Mouse (Mus musculus) left cerebral cortex, adult 8-10 months (tissue): Measurements from ENCODE around the gene Hmmr. TPM values are rescaled to one million over a fixed set of nuclear protein-coding genes. Genes with fewer than 3 reads are reported as not detected.
A peak's percentile ranks its signal among the peaks of the same experiment; 100 is the strongest.

Source experiments
- DNase-seq, 2 experiments: peaks; one replicate each; pipeline ENCODE4 v3.0.0; 2022; ENCODE audit warnings: low spot score in 2 of 2
- total RNA-seq, 4 experiments: library from RNA; stranded (reverse); gene quantifications; 2 replicates each; pipeline ENCODE4 v1.2.4; 2022

The Hmmr gene
- total RNA-seq, 4 experiments from 2014 or later: 0.32 to 0.49 (median 0.42) TPM

- no peak for DNase-seq
Observed at GRCm38 (mm10) chr11:40695103-40695502, 38.1 kb downstream of the Hmmr start, which contains the start of gene Mat2b. Mat2b (minus strand) TSS chr11:40695203.

- DNase-seq: peak; percentile 26 to 35
Observed at GRCm38 (mm10) chr11:40694311-40695087, 38.7 kb downstream of the Hmmr start.

- DNase-seq: peak in 1 of 2 experiments; percentile 63
Observed at GRCm38 (mm10) chr11:40693366-40693951, 39.8 kb downstream of the Hmmr start.

GRCm38 (mm10) chr11:40692511-40693365 is 40.5 kb downstream of the Hmmr start:
- peak; percentile 85 to 90 for DNase-seq

GRCm38 (mm10) chr11:40692101-40692509 is 41.1 kb downstream of the Hmmr start:
- no peak for DNase-seq

GRCm38 (mm10) chr11:40690444-40691127 is 42.6 kb downstream of the Hmmr start:
- DNase-seq: no peak

DNA sequence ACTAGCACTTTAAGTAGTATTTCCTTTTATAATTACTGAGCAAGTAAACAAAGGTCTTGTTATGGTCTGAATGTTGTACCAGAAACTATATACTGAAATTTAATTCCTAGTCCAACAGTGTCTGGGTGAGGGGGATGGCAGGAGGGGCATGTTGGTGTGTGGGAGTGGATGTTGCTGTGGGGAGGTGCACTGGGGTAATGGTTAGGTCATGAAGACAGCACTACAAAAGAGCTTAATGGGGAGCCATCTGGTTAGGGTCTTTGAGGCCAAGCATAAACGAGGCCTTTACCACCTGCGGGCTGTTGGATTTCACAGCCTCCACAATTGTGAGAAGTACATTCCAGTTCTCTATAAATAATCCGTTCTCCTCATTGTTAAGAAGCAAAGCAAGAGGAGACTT is 49.9 kb downstream of the Hmmr start:
- DNase-seq: no peak

DNA sequence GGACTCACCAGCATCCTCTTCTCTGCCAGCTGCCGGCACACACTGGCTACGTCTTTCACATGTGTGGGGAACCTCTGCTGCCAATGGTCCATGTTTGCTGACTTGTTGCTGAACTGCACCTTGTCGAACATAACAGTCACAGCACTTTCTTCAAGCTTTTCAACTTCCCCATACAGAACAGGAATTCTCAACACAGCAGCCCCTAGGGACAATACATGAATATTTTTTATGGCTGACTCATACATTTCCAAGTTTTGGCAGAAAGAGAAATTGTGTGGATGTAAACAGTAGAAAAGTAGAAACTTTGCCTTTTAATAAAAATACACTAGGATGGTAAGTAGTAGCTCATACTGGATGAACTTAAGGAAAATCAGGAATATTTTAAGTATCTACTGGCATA is 50.8 kb downstream of the Hmmr start:
- DNase-seq: no peak

DNA sequence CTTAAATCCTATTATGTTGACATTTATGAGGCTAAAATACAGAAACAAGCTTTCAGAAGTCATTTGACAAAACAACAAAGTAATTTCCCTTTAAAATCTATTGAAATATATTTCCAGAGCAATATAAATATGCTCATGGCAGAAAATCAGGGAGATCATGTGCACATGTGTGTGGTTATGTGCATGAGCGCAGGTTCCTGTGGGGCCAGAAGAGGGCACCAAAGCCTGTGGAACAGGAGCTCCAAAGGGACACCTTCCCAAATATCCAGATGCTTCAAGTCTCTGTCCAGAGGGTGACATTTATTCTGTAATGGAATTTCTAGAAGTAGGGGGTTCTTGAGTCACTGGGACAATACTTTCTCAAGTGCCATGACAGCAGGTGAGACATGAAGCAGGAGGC is 56.1 kb downstream of the Hmmr start:
- no peak for DNase-seq

DNA sequence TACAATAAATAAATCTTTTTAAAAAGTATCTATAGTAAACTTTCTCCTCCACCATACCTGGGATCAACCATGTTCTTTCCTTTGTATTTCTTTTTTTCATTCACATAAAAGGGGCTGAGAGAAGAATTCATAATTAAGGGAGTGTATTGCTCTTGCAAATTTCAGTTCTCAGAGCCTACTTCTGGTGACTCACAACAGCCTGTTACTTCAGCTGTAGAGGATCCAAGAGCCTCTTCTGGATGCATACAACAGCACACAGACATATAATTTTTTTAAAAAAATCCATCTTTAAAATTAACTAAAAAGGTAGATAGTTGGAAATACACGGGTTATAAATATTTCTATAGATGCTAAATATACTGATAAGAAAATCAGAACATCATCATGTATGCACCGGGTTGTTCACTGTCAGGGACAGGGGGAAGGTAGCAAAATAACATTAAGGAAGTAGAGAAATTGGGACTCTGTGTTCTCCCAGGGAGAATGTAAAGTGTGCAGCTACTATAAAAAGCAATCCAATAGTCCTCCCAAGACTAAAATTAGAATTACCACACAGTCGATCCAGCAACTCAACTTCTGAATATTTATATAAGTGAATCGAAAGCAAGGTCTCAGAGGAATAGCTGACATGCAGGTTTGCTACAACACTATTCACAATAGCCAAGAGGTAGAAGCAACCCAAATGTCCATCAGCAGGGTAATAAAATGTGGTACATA is 58.0 kb downstream of the Hmmr start:
- no peak for DNase-seq

Other genes with a start within 250 kb of the Hmmr start
- 100 to 1,000 TPM; 149 to 173 (median 160) TPM for gene Mat2b, start 38.2 kb downstream of the Hmmr start, total RNA-seq
- 10 to 100 TPM; 15.9 to 22.0 (median 18.8) TPM for gene Nudcd2, start 245 bp upstream of the Hmmr start, total RNA-seq
- 10 to 100 TPM; 61.2 to 67.9 (median 66.6) TPM for gene Ccng1, start 21.9 kb upstream of the Hmmr start, total RNA-seq